ENCODE assay signal across 20 mouse cellular contexts in the genomic region with DNA sequence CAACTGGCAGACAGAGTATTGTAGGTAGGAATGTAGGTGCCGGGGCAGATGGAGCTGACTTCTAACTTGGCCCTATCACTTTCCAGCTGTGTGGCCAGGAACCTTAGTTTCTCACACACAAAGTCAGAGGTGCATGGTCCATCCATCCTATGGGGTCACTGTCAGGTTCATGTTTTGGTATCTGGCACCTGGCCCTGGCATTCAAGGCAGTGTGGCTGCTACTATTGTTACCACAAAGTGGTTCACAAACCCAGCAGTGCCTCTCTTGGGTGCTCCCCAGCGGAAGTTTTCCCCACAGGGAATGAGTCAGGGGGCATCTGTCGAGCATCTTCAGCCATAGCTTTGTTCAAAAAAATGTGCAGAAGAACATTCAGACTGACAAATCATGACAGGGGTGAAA. TPM values are rescaled to one million over a fixed set of nuclear protein-coding genes. Genes with fewer than 3 reads are reported as not detected.
"Had no signal": no experiment of that assay in that cellular context is flagged by ENCODE, and none has a peak within 500 bp of the region (broad histone marks: within the 10 kb centered on the region; RNA-seq: fewer than 3 reads in every experiment).

No protein-coding gene starts in this region.

- H3K4me1 ChIP-seq: stomach, embryonic 15.5 days had no signal

- H3K36me3 ChIP-seq: neural tube, embryonic 12.5 days; neural tube, embryonic 13.5 days; neural tube, embryonic 15.5 days; stomach, embryonic 15.5 days had no signal

- H3K4me2 ChIP-seq: neural tube, embryonic 12.5 days; neural tube, embryonic 13.5 days; neural tube, embryonic 15.5 days; stomach, embryonic 15.5 days had no signal

- H3K27ac ChIP-seq: neural tube, embryonic 12.5 days; neural tube, embryonic 13.5 days; neural tube, embryonic 15.5 days; stomach, embryonic 15.5 days; stomach, postnatal 0 days had no signal

- H3K27me3 ChIP-seq: stomach, embryonic 15.5 days had no signal

- H3K4me3 ChIP-seq: neural tube, embryonic 12.5 days; neural tube, embryonic 13.5 days; neural tube, embryonic 15.5 days; stomach, embryonic 15.5 days had no signal

- DNase-seq: right cerebral cortex, adult 18-20 months; right cerebral cortex, postnatal 14 days; right cerebral cortex, postnatal 25 days; right cerebral cortex, postnatal 4 days; spleen, adult 18-20 months; thymus, adult 18-20 months; thymus, adult 2 months; thymus, postnatal 14 days; thymus, postnatal 25 days; thymus, postnatal 36 days; thymus, postnatal 4 days had no signal

RNA-seq across cellular contexts. Expression of a gene that starts 29.8 kb away (rescaled TPM):
- polyA plus RNA-seq: small intestine, adult 2 months; stomach, embryonic 16.5 days; stomach, postnatal 0 days; thymus, postnatal 0 days; urinary bladder, adult 2 months had no signal
